Mouse (Mus musculus): ENCODE measurements around the gene Cox6b2. TPM values are rescaled to one million over a fixed set of nuclear protein-coding genes. Genes with fewer than 3 reads are reported as not detected.

Cox6b2 gene
- polyA plus RNA-seq, 1 experiment from 2014 or later: 36.6 TPM

DNA sequence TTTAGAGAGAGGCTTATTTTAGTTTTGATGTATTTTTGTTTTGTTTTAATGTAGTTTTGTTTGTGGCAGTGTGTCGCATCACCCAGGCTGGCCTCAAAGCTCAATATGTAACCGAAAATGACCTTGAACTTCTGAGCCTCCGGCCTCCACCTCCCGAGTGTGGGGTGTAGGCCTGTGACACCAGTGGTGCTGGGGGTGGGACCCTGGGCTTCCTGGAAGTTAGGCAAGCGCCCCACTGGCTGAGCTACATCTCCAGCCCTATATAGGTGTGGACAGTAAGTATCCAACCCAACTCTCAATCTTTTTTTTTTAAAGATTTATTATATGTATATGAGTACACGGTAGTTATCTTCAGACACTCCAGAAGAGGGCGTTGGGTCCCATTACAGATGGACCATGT lies 49.7 kb downstream of the Cox6b2 start:
- Histone ChIP-seq H3K27me3 (ENCODE audit: control insufficient read depth, insufficient read depth, low read length) (no peaks in the 10 kb centered on the region), H3K4me3 (ENCODE audit: low read depth, low read length) (no peak overlapping the region), H3K27ac (ENCODE audit: low read depth, low read length) (no peak overlapping the region), H3K36me3 (ENCODE audit: control insufficient read depth, insufficient read depth, low read length) (peaks cover 18% of the 10 kb centered on the region), H3K9me3 (ENCODE audit: control insufficient read depth, low read length) (no peaks in the 10 kb centered on the region), H3K4me2 (no peak overlapping the region), H3K9ac (ENCODE audit: low read length) (no peak overlapping the region), H3K4me1 (ENCODE audit: control insufficient read depth, insufficient read depth, low read length) (peaks cover 3% of the 10 kb centered on the region; the same call in 1 of the 2 replicates)
- ATAC-seq (ENCODE audit: low FRiP score): no peak
- DNase-seq (ENCODE audit: low spot score, missing footprints): no peak
- whole genome bisulfite sequencing: 96% methylated on average over 7 of the region's 7 CpGs

DNA sequence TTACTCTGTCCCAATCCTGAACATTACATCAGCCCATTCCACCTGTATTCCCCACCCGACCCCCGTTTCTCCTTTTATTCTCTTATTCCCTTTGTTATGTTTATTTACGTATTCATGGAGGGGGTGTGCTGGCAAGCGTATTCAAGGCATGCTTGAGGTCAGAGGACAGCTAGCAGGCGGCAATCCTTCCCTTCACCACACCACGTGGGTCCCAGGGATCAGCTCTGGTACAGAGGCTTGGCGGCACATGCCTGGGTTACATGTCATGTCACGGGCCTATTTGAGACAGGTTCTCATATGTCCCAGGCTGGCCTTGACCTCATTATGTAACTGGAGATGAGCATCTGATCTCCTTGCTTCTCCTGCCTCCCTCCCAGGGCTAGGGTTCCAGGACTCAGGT lies 50.6 kb downstream of the Cox6b2 start:
- H3K4me3 ChIP-seq (ENCODE audit: low read depth, low read length): no peak overlapping the region
- H3K9ac ChIP-seq (ENCODE audit: low read length): no peak overlapping the region
- DNase-seq (ENCODE audit: low spot score, missing footprints) (no peak), ATAC-seq (ENCODE audit: low FRiP score) (0 out of 2 replicates have a peak, but pooled peaks have one; percentile 56)
- peaks cover 17% of the 10 kb centered on the region for H3K36me3 ChIP-seq (ENCODE audit: control insufficient read depth, insufficient read depth, low read length)
- H3K27me3 ChIP-seq (ENCODE audit: control insufficient read depth, insufficient read depth, low read length): no peaks in the 10 kb centered on the region
- H3K4me1 ChIP-seq (ENCODE audit: control insufficient read depth, insufficient read depth, low read length): peaks cover 3% of the 10 kb centered on the region; the same call in 1 of the 2 replicates
- 44% methylated on average over 8 of the region's 8 CpGs for WGBS
- H3K9me3 ChIP-seq (ENCODE audit: control insufficient read depth, low read length): no peaks in the 10 kb centered on the region
- no peak overlapping the region for H3K4me2 ChIP-seq
- no peak overlapping the region for H3K27ac ChIP-seq (ENCODE audit: low read depth, low read length)

Other genes with a start within 250 kb of the Cox6b2 start
- gene Tnnt1, start 236.7 kb downstream of the Cox6b2 start, polyA plus RNA-seq (2014; fragmentation: Nextera tagmentation; extraction: Ambion mirVana): 6.6 and 8.1 TPM in 2 replicates
- gene Tnni3, start 228.9 kb downstream of the Cox6b2 start, polyA plus RNA-seq (2014; fragmentation: Nextera tagmentation; extraction: Ambion mirVana): 0.97 and 1.7 TPM in 2 replicates
- gene Dnaaf3, start 220.6 kb downstream of the Cox6b2 start, polyA plus RNA-seq (2014; fragmentation: Nextera tagmentation; extraction: Ambion mirVana): 0.85 and 1.1 TPM in 2 replicates
- 10.4 and 10.5 TPM in 2 replicates for gene Syt5, start 205.6 kb downstream of the Cox6b2 start, polyA plus RNA-seq (2014; fragmentation: Nextera tagmentation; extraction: Ambion mirVana)
- not detected in 2 replicates for gene Ptprh, start 149.1 kb downstream of the Cox6b2 start, polyA plus RNA-seq (2014; fragmentation: Nextera tagmentation; extraction: Ambion mirVana)
- 2.4 and 3.6 TPM in 2 replicates for gene Tmem86b, start 121.7 kb downstream of the Cox6b2 start, polyA plus RNA-seq (2014; fragmentation: Nextera tagmentation; extraction: Ambion mirVana)
- gene Ppp6r1, start 94.1 kb downstream of the Cox6b2 start, polyA plus RNA-seq (2014; fragmentation: Nextera tagmentation; extraction: Ambion mirVana): 4.4 and 6.1 TPM in 2 replicates
- 111 and 113 TPM in 2 replicates for gene Hspbp1, start 68.0 kb downstream of the Cox6b2 start, polyA plus RNA-seq (2014; fragmentation: Nextera tagmentation; extraction: Ambion mirVana)
- gene Brsk1, start 62.5 kb downstream of the Cox6b2 start, polyA plus RNA-seq (2014; fragmentation: Nextera tagmentation; extraction: Ambion mirVana): 2.3 and 3.2 TPM in 2 replicates
- not detected in 2 replicates for gene Tmem150b, start 27.8 kb downstream of the Cox6b2 start, polyA plus RNA-seq (2014; fragmentation: Nextera tagmentation; extraction: Ambion mirVana)
- gene Kmt5c, start 13.0 kb downstream of the Cox6b2 start, polyA plus RNA-seq (2014; fragmentation: Nextera tagmentation; extraction: Ambion mirVana): 65.4 and 71.5 TPM in 2 replicates
- gene Fam71e2, start 18.2 kb upstream of the Cox6b2 start, polyA plus RNA-seq (2014; fragmentation: Nextera tagmentation; extraction: Ambion mirVana): not detected in 2 replicates
- 0.07 TPM in 1 of 2 replicates, not detected in the other for gene Il11, start 29.8 kb upstream of the Cox6b2 start, polyA plus RNA-seq (2014; fragmentation: Nextera tagmentation; extraction: Ambion mirVana)
- not detected in 2 replicates for gene Tmem190, start 29.8 kb upstream of the Cox6b2 start, polyA plus RNA-seq (2014; fragmentation: Nextera tagmentation; extraction: Ambion mirVana)
- 1.3 and 1.4 TPM in 2 replicates for gene Tmem238, start 36.6 kb upstream of the Cox6b2 start, polyA plus RNA-seq (2014; fragmentation: Nextera tagmentation; extraction: Ambion mirVana)
- gene Rpl28, start 39.8 kb upstream of the Cox6b2 start, polyA plus RNA-seq (2014; fragmentation: Nextera tagmentation; extraction: Ambion mirVana): 203 and 211 TPM in 2 replicates
- 392 and 412 TPM in 2 replicates for gene Ube2s, start 59.5 kb upstream of the Cox6b2 start, polyA plus RNA-seq (2014; fragmentation: Nextera tagmentation; extraction: Ambion mirVana)
- gene Shisa7, start 91.6 kb upstream of the Cox6b2 start, polyA plus RNA-seq (2014; fragmentation: Nextera tagmentation; extraction: Ambion mirVana): 1.9 and 2.4 TPM in 2 replicates
- 2.6 and 4.6 TPM in 2 replicates for gene Isoc2b, start 117.2 kb upstream of the Cox6b2 start, polyA plus RNA-seq (2014; fragmentation: Nextera tagmentation; extraction: Ambion mirVana)
- 0.63 and 0.78 TPM in 2 replicates for gene Isoc2a, start 124.1 kb upstream of the Cox6b2 start, polyA plus RNA-seq (2014; fragmentation: Nextera tagmentation; extraction: Ambion mirVana)
- gene Gm36210, start 153.4 kb upstream of the Cox6b2 start, polyA plus RNA-seq (2014; fragmentation: Nextera tagmentation; extraction: Ambion mirVana): 0.12 TPM in 1 of 2 replicates, not detected in the other
- 3.5 and 3.8 TPM in 2 replicates for gene Zfp628, start 162.1 kb upstream of the Cox6b2 start, polyA plus RNA-seq (2014; fragmentation: Nextera tagmentation; extraction: Ambion mirVana)
- gene Nat14, start 168.9 kb upstream of the Cox6b2 start, polyA plus RNA-seq (2014; fragmentation: Nextera tagmentation; extraction: Ambion mirVana): 8.0 and 10.4 TPM in 2 replicates
- 1.0 and 1.6 TPM in 2 replicates for gene Ssc5d, start 172.7 kb upstream of the Cox6b2 start, polyA plus RNA-seq (2014; fragmentation: Nextera tagmentation; extraction: Ambion mirVana)
- gene Sbk2, start 211.3 kb upstream of the Cox6b2 start, polyA plus RNA-seq (2014; fragmentation: Nextera tagmentation; extraction: Ambion mirVana): not detected in 2 replicates
- gene Sbk3, start 218.1 kb upstream of the Cox6b2 start, polyA plus RNA-seq (2014; fragmentation: Nextera tagmentation; extraction: Ambion mirVana): not detected in 2 replicates
- 41.1 and 41.7 TPM in 2 replicates for gene Zfp579, start 243.1 kb upstream of the Cox6b2 start, polyA plus RNA-seq (2014; fragmentation: Nextera tagmentation; extraction: Ambion mirVana)

Data from midbrain, embryonic 11.5 days (tissue).